Mouse (Mus musculus) heart, postnatal 0 days (tissue): Measurements from ENCODE around the gene Pdzrn3.

Source experiments
- CTCF ChIP-seq: IDR thresholded peaks from 2 replicates; pipeline ENCODE4 v1.5.1; 2016; ENCODE audit warnings: antibody characterized with exemption, control low read depth, low read depth
- EP300 ChIP-seq: IDR thresholded peaks from 2 replicates; pipeline ENCODE4 v1.6.1; 2016; ENCODE audit warnings: antibody characterized with exemption, low read depth

DNA sequence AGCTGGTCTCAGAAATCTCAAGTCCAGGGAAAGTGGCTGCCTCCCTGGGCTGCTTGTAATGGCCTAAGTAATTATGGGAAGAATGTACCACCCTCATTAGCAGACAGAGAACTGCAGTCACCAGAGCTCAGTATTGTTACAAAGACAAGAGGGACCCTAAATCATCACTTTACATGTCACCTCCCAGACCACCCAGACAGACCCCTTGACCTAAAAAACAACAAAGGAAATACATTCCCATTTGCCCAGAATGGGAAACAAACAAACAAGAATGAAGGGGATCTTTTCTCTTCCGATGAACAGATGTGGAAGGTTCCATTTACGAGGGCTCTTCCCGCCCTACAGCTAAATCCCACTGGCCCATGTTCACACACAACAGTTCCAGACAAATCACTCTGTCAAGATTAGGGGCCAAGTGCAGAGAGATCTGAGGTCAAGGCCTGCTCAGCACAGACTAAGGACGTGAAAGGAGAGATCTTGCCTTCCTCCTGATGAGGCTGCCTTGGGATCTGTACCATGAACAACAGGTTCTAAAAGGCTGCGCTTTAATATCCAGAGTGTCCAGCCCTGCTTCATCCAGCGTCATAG is 93.2 kb downstream of the Pdzrn3 start:
- TF ChIP-seq CTCF, result no peak
- no peak for TF ChIP-seq EP300
